Mouse (Mus musculus) intestine, embryonic 16.5 days (tissue): ENCODE data around the gene Senp7. TPM values are rescaled to one million over a fixed set of nuclear protein-coding genes. Genes with fewer than 3 reads are reported as not detected.
"Not testable (repeated sequence)": the region's sequence is repeated elsewhere in the genome, so short reads cannot be mapped to it uniquely, and the experiment has no call there.

Experiments used
- ATAC-seq: fragments of 200-750 bp; cut with Nextera tagmentation; 2 replicates; pipeline ENCODE4 v1.8.0; 2017; ENCODE audit warnings: moderate TSS enrichment, moderate library complexity
- H3K27ac ChIP-seq: fragments of 300-500 bp; sonication (generic); 2 replicates; pipeline ENCODE4 v1.5.1; 2014; ENCODE audit warnings: mild to moderate bottlenecking, low read length
- H3K27me3 ChIP-seq: fragments of 300-500 bp; sonication (generic); replicated peaks from 2 replicates; pipeline ENCODE4 v1.6.1; 2014; ENCODE audit warnings: low read length, control low read depth, mixed read lengths; ENCODE audit not compliant: control insufficient read depth, insufficient read depth
- H3K36me3 ChIP-seq: fragments of 300-500 bp; sonication (generic); 2 replicates; pipeline ENCODE4 v1.6.1; 2014; ENCODE audit warnings: low read length, control low read depth; ENCODE audit not compliant: control insufficient read depth, insufficient read depth
- H3K4me1 ChIP-seq: fragments of 300-500 bp; sonication (generic); 2 replicates; pipeline ENCODE4 v1.6.1; 2014; ENCODE audit warnings: low read length, control low read depth, mixed read lengths; ENCODE audit not compliant: control insufficient read depth, insufficient read depth
- H3K4me2 ChIP-seq: fragments of 300-500 bp; sonication (generic); 2 replicates; pipeline ENCODE4 v1.6.1; 2014; ENCODE audit warnings: low read depth, low read length, control low read depth
- H3K4me3 ChIP-seq: fragments of 300-500 bp; sonication (generic); 2 replicates; pipeline ENCODE4 v1.5.1; 2014; ENCODE audit warnings: mild to moderate bottlenecking, low read length
- H3K9ac ChIP-seq: fragments of 300-500 bp; sonication (generic); 2 replicates; pipeline ENCODE4 v1.6.1; 2014; ENCODE audit warnings: low read depth, low read length
- H3K9me3 ChIP-seq: fragments of 300-500 bp; sonication (generic); 2 replicates; pipeline ENCODE4 v1.6.1; 2016; ENCODE audit warnings: low read length, control low read depth; ENCODE audit not compliant: control insufficient read depth
- WGBS: fragments of 180-500 bp; shearing (Covaris S2); extraction: QIAGEN DNeasy Blood & Tissue Kit; methylation state at CpG from one replicate; pipeline ENCODE4 v1.1.7; 2014; 5-methylcytosine and 5-hydroxymethylcytosine counted together
- polyA plus RNA-seq: library from polyadenylated mRNA; unstranded; fragments of >200 nt; fragmentation: Nextera tagmentation; extraction: Ambion mirVana; gene quantifications from 2 replicates; pipeline ENCODE4 v1.2.1, GENCODE M21; 2015

Senp7 gene
- polyA plus RNA-seq, 1 experiment from 2014 or later, result 20.5 TPM

GRCm38 (mm10) chr16:56117327-56118180, 69.4 kb downstream of the Senp7 start:
- ATAC-seq, result no peak
- no peaks in the 10 kb centered on the region for H3K27me3 ChIP-seq
- WGBS, result 87% methylated on average over 10 of the region's 10 CpGs
- no peaks in the 10 kb centered on the region for H3K4me1 ChIP-seq
- H3K4me2 ChIP-seq, result no peak overlapping the region
- no peak overlapping the region for H3K27ac ChIP-seq
- no peak overlapping the region for H3K9ac ChIP-seq
- H3K4me3 ChIP-seq, result no peak overlapping the region
- peaks cover 10% of the 10 kb centered on the region for H3K36me3 ChIP-seq
- H3K9me3 ChIP-seq, result peaks cover 3% of the 10 kb centered on the region; the same call in 1 of the 2 replicates

GRCm38 (mm10) chr16:56122517-56122916, 74.4 kb downstream of the Senp7 start:
- H3K27me3 ChIP-seq, result no peaks in the 10 kb centered on the region
- no peak for ATAC-seq
- no peak overlapping the region for H3K4me3 ChIP-seq
- no peaks in the 10 kb centered on the region for H3K9me3 ChIP-seq
- H3K9ac ChIP-seq, result no peak overlapping the region
- no peaks in the 10 kb centered on the region for H3K4me1 ChIP-seq
- H3K36me3 ChIP-seq, result no peaks in the 10 kb centered on the region; the same call in 1 of the 2 replicates
- WGBS, result 82% methylated on average over 5 of the region's 5 CpGs
- no peak overlapping the region for H3K4me2 ChIP-seq
- no peak overlapping the region for H3K27ac ChIP-seq

- no peaks in the 10 kb centered on the region for H3K4me1 ChIP-seq
- H3K27ac ChIP-seq, result no peak overlapping the region
- H3K9ac ChIP-seq, result no peak overlapping the region
- H3K9me3 ChIP-seq, result no peaks in the 10 kb centered on the region
- H3K4me2 ChIP-seq, result no peak overlapping the region
- H3K27me3 ChIP-seq, result no peaks in the 10 kb centered on the region
- H3K4me3 ChIP-seq, result no peak overlapping the region
- 92% methylated on average over 3 of the region's 3 CpGs for WGBS
- peaks cover 1% of the 10 kb centered on the region; the same call in 1 of the 2 replicates for H3K36me3 ChIP-seq
- no peak for ATAC-seq
These were observed 75.9 kb downstream of the Senp7 start for GRCm38 (mm10) chr16:56124045-56124444.

- WGBS, result 43% methylated on average over 3 of the region's 3 CpGs
- Histone ChIP-seq H3K4me1 (no peaks in the 10 kb centered on the region), H3K27me3 (no peaks in the 10 kb centered on the region), H3K9ac (no peak overlapping the region), H3K9me3 (no peaks in the 10 kb centered on the region), H3K4me3 (no peak overlapping the region), H3K36me3 (0 out of 2 replicates have a peak, but pooled peaks cover 2% of the 10 kb centered on the region), H3K4me2 (no peak overlapping the region), H3K27ac (no peak overlapping the region)
- ATAC-seq, result no peak
These were observed 83.5 kb downstream of the Senp7 start for GRCm38 (mm10) chr16:56131666-56132065.

DNA sequence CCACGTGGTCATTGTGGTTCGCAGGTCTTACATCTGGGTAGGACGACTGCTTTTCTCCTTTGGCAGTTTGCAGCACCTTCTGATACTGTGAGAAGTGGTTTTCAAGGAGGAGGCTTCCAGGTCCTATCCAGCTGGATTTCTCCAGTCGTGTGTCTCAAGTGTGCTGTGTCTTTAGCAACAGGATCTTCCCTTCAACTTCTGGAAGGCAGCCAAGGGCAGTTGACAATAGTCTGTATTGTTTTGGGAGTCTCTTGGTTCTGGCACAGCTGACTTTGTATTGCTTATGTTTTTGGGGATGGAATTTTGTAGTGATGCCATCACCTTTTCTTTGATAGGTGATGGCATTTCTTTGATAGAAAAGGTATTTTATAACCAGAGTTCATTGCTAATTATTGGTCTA, 86.0 kb downstream of the Senp7 start:
- no peaks in the 10 kb centered on the region for H3K36me3 ChIP-seq
- ATAC-seq, result no peak
- H3K27ac ChIP-seq, result no peak overlapping the region
- 50% methylated on average over 4 of the region's 4 CpGs for WGBS
- H3K27me3 ChIP-seq, result no peaks in the 10 kb centered on the region
- H3K4me1 ChIP-seq, result no peaks in the 10 kb centered on the region
- no peaks in the 10 kb centered on the region for H3K9me3 ChIP-seq
- no peak overlapping the region for H3K4me3 ChIP-seq
- no peak overlapping the region for H3K4me2 ChIP-seq
- no peak overlapping the region for H3K9ac ChIP-seq

DNA sequence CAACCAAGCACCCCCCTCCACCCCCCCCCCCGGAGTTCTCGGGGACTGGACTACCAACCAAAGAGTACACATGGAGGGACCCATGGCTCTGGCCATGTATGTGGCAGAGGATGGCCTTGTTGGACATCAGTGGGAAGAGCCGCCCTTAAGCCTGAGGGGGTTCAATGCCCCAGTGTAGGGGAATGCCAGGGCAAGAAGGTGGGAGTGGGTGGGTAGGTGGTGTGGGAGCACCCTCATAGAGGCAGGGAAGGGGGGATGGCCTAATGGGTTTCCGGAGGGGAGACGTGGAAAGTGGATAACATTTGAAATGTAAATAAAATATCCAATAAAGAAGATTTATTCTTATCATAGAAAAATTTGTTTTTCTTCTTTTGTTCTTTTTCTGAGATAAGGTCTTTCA, 89.5 kb downstream of the Senp7 start:
- not testable (repeated sequence) for H3K4me1 ChIP-seq, H3K27me3 ChIP-seq, ATAC-seq, H3K36me3 ChIP-seq, H3K9ac ChIP-seq, H3K4me2 ChIP-seq, H3K4me3 ChIP-seq, H3K9me3 ChIP-seq, H3K27ac ChIP-seq
- 90% methylated on average over 5 of the region's 5 CpGs for WGBS

DNA sequence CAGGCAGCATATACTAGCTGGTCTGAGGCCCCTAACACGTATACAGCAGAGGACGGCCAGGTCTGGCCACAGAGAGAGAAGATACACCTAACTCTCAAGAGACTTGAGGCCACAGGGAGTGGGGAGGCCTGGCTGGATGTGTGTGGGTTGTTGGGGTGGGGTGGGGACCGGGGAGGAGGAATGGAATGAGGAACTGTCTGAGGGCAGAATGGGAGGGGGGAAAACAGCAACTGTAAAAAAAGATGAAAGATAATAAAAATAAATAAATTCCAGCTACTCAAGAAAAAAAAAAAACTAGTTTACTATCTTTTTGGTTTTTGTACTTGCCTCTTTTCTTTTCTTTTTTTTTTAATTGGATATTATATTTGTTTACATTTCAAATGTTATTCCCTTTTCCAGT, 91.8 kb downstream of the Senp7 start:
- Histone ChIP-seq H3K27ac (no peak overlapping the region), H3K27me3 (no peaks in the 10 kb centered on the region), H3K9ac (no peak overlapping the region), H3K4me3 (no peak overlapping the region), H3K9me3 (no peaks in the 10 kb centered on the region), H3K4me2 (no peak overlapping the region), H3K4me1 (no peaks in the 10 kb centered on the region), H3K36me3 (no peaks in the 10 kb centered on the region)
- 71% methylated on average over 3 of the region's 3 CpGs for WGBS
- no peak for ATAC-seq

DNA sequence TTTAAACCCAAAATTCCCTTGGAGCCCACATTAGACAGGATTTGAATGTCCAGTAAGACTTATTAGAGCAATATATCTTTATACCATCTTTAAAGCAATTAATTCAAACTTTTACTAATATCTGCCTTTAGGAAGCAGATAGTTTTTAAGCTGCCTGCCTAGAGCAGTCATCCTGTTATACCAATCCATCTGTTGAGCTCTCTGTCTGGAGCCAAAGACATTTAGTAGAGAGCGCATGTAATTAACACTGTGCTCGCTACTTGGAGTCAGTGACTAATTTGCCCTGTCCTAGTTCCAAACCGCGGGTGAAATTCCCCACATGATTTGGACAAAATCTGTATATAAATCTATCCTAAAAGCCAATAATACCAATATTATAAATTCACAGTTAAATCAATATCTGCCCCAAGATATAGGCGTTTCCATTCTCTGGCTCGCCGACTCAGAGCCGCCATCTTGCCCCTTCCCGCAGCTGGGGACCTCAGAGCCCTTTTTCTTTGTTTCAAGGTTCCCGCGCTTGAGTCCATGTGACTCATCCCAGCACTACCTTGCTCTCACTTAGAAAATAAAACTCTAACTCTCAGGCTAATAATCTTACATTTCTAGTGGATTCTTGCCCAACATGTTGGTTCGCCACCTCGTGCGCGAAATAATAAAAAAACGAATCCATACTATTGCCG, 96.9 kb downstream of the Senp7 start:
- Histone ChIP-seq H3K4me1 (no peaks in the 10 kb centered on the region), H3K4me3 (no peak overlapping the region), H3K9ac (no peak overlapping the region), H3K9me3 (no peaks in the 10 kb centered on the region), H3K27me3 (no peaks in the 10 kb centered on the region), H3K36me3 (no peaks in the 10 kb centered on the region), H3K4me2 (no peak overlapping the region), H3K27ac (no peak overlapping the region)
- no peak for ATAC-seq
- 96% methylated on average over 17 of the region's 17 CpGs for WGBS

DNA sequence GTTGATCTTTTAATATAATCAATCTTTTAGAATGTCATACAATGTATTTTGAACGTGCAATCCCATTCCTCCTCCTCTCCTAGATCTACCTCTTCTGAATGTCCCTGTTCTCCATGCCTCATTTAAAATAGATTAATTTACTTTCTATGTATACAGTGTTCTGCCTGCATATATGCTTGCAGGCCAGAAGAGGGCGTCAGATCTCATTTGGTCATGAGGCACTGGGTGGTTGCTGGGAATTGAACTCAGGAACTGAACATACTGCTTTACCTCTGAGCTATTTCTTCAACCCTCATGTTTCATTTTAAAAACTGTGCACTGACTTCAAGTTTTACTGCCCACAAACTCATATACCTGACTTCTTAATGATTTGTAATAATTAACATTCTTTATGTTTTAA, 99.5 kb downstream of the Senp7 start:
- no peak for ATAC-seq
- H3K27me3 ChIP-seq, result no peaks in the 10 kb centered on the region

More for the DNA sequence above, 99.5 kb downstream of the Senp7 start:
- no peaks in the 10 kb centered on the region for H3K4me1 ChIP-seq
- 33% methylated on average over 2 of the region's 2 CpGs for WGBS
- H3K4me3 ChIP-seq, result no peak overlapping the region
- H3K36me3 ChIP-seq, result no peaks in the 10 kb centered on the region
- no peaks in the 10 kb centered on the region for H3K9me3 ChIP-seq
- H3K27ac ChIP-seq, result no peak overlapping the region
- H3K4me2 ChIP-seq, result no peak overlapping the region
- no peak overlapping the region for H3K9ac ChIP-seq
